Mouse (Mus musculus): ENCODE results near the gene Zan. TPM values are rescaled to one million over a fixed set of nuclear protein-coding genes. Genes with fewer than 3 reads are reported as not detected.

The Zan gene
- polyA plus RNA-seq, 1 experiment = 0.04 TPM

- Histone ChIP-seq H3K36me3 (ENCODE audit: control insufficient read depth, insufficient read depth, low read length, poor library complexity, severe bottlenecking) (no peaks in the 10 kb centered on the region), H3K27me3 (ENCODE audit: control insufficient read depth, insufficient read depth, low read length, poor library complexity, severe bottlenecking) (no peaks in the 10 kb centered on the region), H3K4me3 (ENCODE audit: low read depth, low read length) (no peak overlapping the region), H3K27ac (ENCODE audit: insufficient read depth, low read length) (no peak overlapping the region), H3K9ac (ENCODE audit: low read depth, poor library complexity, severe bottlenecking) (no peak overlapping the region), H3K4me1 (ENCODE audit: control insufficient read depth, insufficient read depth, low read length) (peaks cover 5% of the 10 kb centered on the region), H3K9me3 (replicated peaks; ENCODE audit: control insufficient read depth, insufficient read depth, low read length, poor library complexity, severe bottlenecking) (no peaks in the 10 kb centered on the region)
- TF ChIP-seq POLR2A (IDR thresholded peaks at IDR 0.05; ENCODE audit: insufficient read depth, low read length) (no peak), CTCF (IDR thresholded peaks at IDR 0.05; ENCODE audit: low read depth, low read length) (no peak), EP300 (IDR thresholded peaks at IDR 0.05; ENCODE audit: insufficient read depth, low read depth, low read length) (no peak)
Measured at GRCm38 (mm10) chr5:137411235-137411634, 65.6 kb downstream of the Zan start.

DNA sequence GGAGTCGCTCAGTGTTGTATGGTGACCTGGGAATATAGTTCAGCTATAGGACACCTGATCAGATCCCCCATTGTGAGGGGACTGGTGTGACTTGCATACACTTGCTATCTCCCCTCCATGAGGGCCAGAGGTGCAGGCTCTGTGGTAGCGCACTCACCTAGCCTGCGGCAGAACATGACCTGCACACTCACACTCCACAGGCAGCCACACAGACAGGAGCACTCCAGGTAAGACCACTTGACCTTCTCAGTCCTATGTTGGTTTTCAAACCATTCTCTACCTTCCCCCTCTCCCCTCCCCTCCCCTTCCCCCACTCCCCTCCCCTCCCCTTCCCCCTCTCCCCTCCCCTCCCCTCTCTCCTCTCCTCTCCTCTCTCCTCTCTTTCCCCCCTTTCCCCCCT is 66.3 kb downstream of the Zan start:
- TF ChIP-seq EP300 (IDR thresholded peaks at IDR 0.05; ENCODE audit: insufficient read depth, low read depth, low read length) = no peak

GRCm38 (mm10) chr5:137410066-137410465 is 66.8 kb downstream of the Zan start:
- Histone ChIP-seq H3K27ac (ENCODE audit: insufficient read depth, low read length) (no peak overlapping the region), H3K36me3 (ENCODE audit: control insufficient read depth, insufficient read depth, low read length, poor library complexity, severe bottlenecking) (no peaks in the 10 kb centered on the region)
- no peak for TF ChIP-seq EP300 (IDR thresholded peaks at IDR 0.05; ENCODE audit: insufficient read depth, low read depth, low read length)
- TF ChIP-seq CTCF (IDR thresholded peaks at IDR 0.05; ENCODE audit: low read depth, low read length) = no peak
- no peak for TF ChIP-seq POLR2A (IDR thresholded peaks at IDR 0.05; ENCODE audit: insufficient read depth, low read length)

More for the DNA sequence above, 66.3 kb downstream of the Zan start:
- no peak overlapping the region for H3K27ac ChIP-seq (ENCODE audit: insufficient read depth, low read length)
- H3K9ac ChIP-seq (ENCODE audit: low read depth, poor library complexity, severe bottlenecking) = no peak overlapping the region
- H3K27me3 ChIP-seq (ENCODE audit: control insufficient read depth, insufficient read depth, low read length, poor library complexity, severe bottlenecking) = no peaks in the 10 kb centered on the region
- peaks cover 5% of the 10 kb centered on the region for H3K4me1 ChIP-seq (ENCODE audit: control insufficient read depth, insufficient read depth, low read length)
- no peak overlapping the region for H3K4me3 ChIP-seq (ENCODE audit: low read depth, low read length)
- no peaks in the 10 kb centered on the region for H3K9me3 ChIP-seq (replicated peaks; ENCODE audit: control insufficient read depth, insufficient read depth, low read length, poor library complexity, severe bottlenecking)
- no peaks in the 10 kb centered on the region for H3K36me3 ChIP-seq (ENCODE audit: control insufficient read depth, insufficient read depth, low read length, poor library complexity, severe bottlenecking)

GRCm38 (mm10) chr5:137409451-137409850 is 67.4 kb downstream of the Zan start:
- no peak overlapping the region for H3K4me3 ChIP-seq (ENCODE audit: low read depth, low read length)
- H3K9ac ChIP-seq (ENCODE audit: low read depth, poor library complexity, severe bottlenecking) = no peak overlapping the region
- no peaks in the 10 kb centered on the region for H3K27me3 ChIP-seq (ENCODE audit: control insufficient read depth, insufficient read depth, low read length, poor library complexity, severe bottlenecking)
- H3K4me1 ChIP-seq (ENCODE audit: control insufficient read depth, insufficient read depth, low read length) = peaks cover 5% of the 10 kb centered on the region
- no peaks in the 10 kb centered on the region for H3K36me3 ChIP-seq (ENCODE audit: control insufficient read depth, insufficient read depth, low read length, poor library complexity, severe bottlenecking)
- TF ChIP-seq CTCF (IDR thresholded peaks at IDR 0.05; ENCODE audit: low read depth, low read length) (no peak), POLR2A (IDR thresholded peaks at IDR 0.05; ENCODE audit: insufficient read depth, low read length) (no peak), EP300 (IDR thresholded peaks at IDR 0.05; ENCODE audit: insufficient read depth, low read depth, low read length) (no peak)
- H3K9me3 ChIP-seq (replicated peaks; ENCODE audit: control insufficient read depth, insufficient read depth, low read length, poor library complexity, severe bottlenecking) = no peaks in the 10 kb centered on the region
- H3K27ac ChIP-seq (ENCODE audit: insufficient read depth, low read length) = no peak overlapping the region

More at GRCm38 (mm10) chr5:137410066-137410465, 66.8 kb downstream of the Zan start:
- no peak overlapping the region for H3K4me3 ChIP-seq (ENCODE audit: low read depth, low read length)
- peaks cover 5% of the 10 kb centered on the region for H3K4me1 ChIP-seq (ENCODE audit: control insufficient read depth, insufficient read depth, low read length)
- no peaks in the 10 kb centered on the region for H3K27me3 ChIP-seq (ENCODE audit: control insufficient read depth, insufficient read depth, low read length, poor library complexity, severe bottlenecking)
- no peaks in the 10 kb centered on the region for H3K9me3 ChIP-seq (replicated peaks; ENCODE audit: control insufficient read depth, insufficient read depth, low read length, poor library complexity, severe bottlenecking)
- H3K9ac ChIP-seq (ENCODE audit: low read depth, poor library complexity, severe bottlenecking) = no peak overlapping the region

DNA sequence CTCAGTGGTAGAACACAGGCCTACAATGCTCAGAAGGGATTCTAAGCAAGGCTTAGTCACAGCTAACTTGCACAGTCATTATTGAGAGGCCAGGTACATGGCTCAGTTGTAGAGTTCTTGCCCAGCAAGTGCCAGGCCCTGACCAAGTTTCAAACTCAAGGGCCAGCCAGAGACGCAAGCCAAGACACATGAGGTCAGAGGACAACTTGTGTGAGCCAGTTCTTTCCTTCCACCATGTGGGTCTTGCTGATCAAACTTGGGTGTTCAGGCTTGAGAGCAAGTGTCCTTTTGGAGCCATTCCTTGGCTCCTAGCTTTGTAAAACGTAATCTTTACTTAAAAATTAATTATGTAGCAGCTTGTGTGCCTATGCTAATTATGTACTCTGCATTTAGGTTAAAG is 72.8 kb downstream of the Zan start:
- Histone ChIP-seq H3K27me3 (ENCODE audit: control insufficient read depth, insufficient read depth, low read length, poor library complexity, severe bottlenecking) (no peaks in the 10 kb centered on the region), H3K4me1 (ENCODE audit: control insufficient read depth, insufficient read depth, low read length) (peaks cover 5% of the 10 kb centered on the region), H3K36me3 (ENCODE audit: control insufficient read depth, insufficient read depth, low read length, poor library complexity, severe bottlenecking) (no peaks in the 10 kb centered on the region), H3K9me3 (replicated peaks; ENCODE audit: control insufficient read depth, insufficient read depth, low read length, poor library complexity, severe bottlenecking) (no peaks in the 10 kb centered on the region), H3K27ac (ENCODE audit: insufficient read depth, low read length) (no peak overlapping the region), H3K4me3 (ENCODE audit: low read depth, low read length) (no peak overlapping the region), H3K9ac (ENCODE audit: low read depth, poor library complexity, severe bottlenecking) (no peak overlapping the region)
- no peak for TF ChIP-seq CTCF (IDR thresholded peaks at IDR 0.05; ENCODE audit: low read depth, low read length)
- no peak for TF ChIP-seq POLR2A (IDR thresholded peaks at IDR 0.05; ENCODE audit: insufficient read depth, low read length)
- no peak for TF ChIP-seq EP300 (IDR thresholded peaks at IDR 0.05; ENCODE audit: insufficient read depth, low read depth, low read length)

GRCm38 (mm10) chr5:137394456-137394855 is 82.4 kb downstream of the Zan start:
- Histone ChIP-seq H3K27ac (ENCODE audit: insufficient read depth, low read length) (no peak overlapping the region), H3K9me3 (replicated peaks; ENCODE audit: control insufficient read depth, insufficient read depth, low read length, poor library complexity, severe bottlenecking) (no peaks in the 10 kb centered on the region), H3K4me3 (ENCODE audit: low read depth, low read length) (no peak overlapping the region), H3K36me3 (ENCODE audit: control insufficient read depth, insufficient read depth, low read length, poor library complexity, severe bottlenecking) (no peaks in the 10 kb centered on the region), H3K27me3 (ENCODE audit: control insufficient read depth, insufficient read depth, low read length, poor library complexity, severe bottlenecking) (no peaks in the 10 kb centered on the region), H3K4me1 (ENCODE audit: control insufficient read depth, insufficient read depth, low read length) (peaks cover 3% of the 10 kb centered on the region), H3K9ac (ENCODE audit: low read depth, poor library complexity, severe bottlenecking) (no peak overlapping the region)
- TF ChIP-seq CTCF (IDR thresholded peaks at IDR 0.05; ENCODE audit: low read depth, low read length) = peak; percentile 3
- TF ChIP-seq EP300 (IDR thresholded peaks at IDR 0.05; ENCODE audit: insufficient read depth, low read depth, low read length) = no peak
- TF ChIP-seq POLR2A (IDR thresholded peaks at IDR 0.05; ENCODE audit: insufficient read depth, low read length) = no peak

Measured in ES-Bruce4 (cell line).